Mouse (Mus musculus): Measurements from ENCODE around the gene Cdk11b. TPM values are rescaled to one million over a fixed set of nuclear protein-coding genes. Genes with fewer than 3 reads are reported as not detected.
"Not testable (repeated sequence)": the region's sequence is repeated elsewhere in the genome, so short reads cannot be mapped to it uniquely, and the experiment has no call there.

Cdk11b gene
- total RNA-seq, 4 experiments from 2014 or later = 42.1 to 54.8 (median 46.9) TPM

DNA sequence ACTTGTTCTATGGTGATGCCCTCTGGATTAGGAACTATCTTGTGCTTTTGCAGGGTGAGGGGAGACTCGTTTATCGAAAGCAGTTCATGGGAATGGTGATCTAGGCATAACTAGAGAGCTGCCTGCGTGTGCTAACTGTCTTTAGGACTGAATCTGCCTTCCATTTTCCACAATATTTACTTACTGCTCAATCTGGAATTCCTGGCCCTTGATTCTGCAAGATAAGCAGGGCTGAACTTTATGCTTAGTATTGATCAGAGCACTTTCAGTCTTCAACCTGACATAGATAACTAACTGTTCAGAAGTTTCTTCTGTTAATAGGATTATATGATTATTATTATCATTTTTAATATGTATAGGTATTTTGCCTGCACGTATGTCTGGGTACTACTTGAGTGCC is 19.5 kb upstream of the Cdk11b start:
- no peak for DNase-seq (ENCODE audit: low spot score in 2 of 2)

DNA sequence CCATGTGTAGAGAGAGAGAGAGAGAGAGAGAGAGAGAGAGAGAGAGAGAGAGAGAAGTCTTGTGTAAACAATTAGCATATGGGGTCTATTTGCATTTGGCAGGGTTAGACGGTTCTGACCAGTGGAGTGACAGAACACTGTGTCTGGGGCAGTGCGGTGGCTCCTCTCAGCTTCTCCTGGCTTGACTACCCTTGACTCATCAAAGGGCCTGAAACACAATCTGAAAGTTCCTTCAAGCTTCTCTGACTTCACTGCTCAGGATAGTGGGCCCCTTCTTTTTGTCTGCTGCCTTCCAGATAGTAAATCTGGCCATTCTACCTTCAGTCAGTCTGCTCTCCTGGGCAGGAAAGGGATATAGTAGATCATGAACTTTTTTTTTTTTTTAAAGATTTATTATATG is 17.8 kb upstream of the Cdk11b start:
- no peak for DNase-seq (ENCODE audit: low spot score in 2 of 2)

DNA sequence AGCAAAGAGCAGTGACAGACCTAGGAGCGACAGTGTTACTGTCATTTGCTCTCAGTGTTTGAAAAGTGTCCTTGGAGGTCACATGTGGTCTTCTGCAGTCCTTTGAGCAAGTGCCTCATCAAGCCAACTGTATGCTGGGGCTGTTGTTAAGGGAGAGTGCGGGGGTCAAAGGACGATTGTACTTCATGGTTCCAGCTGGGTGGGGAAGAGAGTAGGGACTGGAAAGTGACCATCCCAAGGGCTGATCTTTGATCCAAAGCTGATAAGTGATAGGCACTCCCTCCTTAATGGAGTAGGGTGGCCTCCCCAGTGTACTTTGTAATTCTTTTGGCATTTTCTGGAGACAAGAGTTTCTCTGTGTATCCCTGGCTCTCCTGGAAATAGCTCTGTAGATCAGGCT is 12.8 kb upstream of the Cdk11b start:
- no peak for DNase-seq (ENCODE audit: low spot score in 2 of 2)

DNA sequence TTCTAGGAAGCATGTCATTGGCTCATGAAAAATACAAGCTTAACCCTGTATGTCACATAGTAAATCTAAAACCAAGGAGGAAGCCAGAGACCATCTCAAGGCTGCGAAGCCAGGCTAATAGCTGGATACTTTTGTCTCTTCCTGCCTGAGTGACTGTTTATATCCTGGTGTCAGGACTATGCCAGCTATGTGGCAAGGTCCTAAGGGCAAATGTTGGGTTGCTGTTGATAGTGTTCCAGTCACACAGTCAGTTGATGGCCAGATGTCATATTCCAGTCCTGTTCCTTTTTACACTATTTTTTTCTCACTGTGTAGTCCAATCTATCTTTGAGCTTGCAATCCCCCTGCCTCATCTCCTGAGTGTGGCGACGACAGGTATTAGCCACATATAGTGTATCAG is 11.4 kb upstream of the Cdk11b start:
- no peak for DNase-seq (ENCODE audit: low spot score in 2 of 2)

DNA sequence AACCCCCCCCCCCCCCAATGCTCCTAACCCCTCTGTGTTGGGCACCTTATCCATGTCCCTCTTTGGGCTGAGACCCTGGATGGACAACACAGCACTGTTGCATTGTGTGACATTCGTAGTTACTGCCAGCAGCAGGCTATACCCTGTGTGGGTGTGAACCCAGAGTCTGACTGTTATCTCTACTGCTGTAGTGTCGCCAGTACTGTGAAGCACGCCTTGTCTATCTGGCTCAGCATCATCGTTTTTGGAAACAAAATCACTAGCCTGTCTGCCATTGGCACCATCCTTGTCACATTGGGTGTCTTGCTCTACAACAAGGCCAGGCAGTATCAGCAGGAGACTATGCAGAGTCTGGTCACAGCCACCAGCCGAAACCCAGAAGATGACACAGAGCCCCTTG is 6.3 kb upstream of the Cdk11b start:
- no peak for DNase-seq (ENCODE audit: low spot score in 2 of 2)

DNA sequence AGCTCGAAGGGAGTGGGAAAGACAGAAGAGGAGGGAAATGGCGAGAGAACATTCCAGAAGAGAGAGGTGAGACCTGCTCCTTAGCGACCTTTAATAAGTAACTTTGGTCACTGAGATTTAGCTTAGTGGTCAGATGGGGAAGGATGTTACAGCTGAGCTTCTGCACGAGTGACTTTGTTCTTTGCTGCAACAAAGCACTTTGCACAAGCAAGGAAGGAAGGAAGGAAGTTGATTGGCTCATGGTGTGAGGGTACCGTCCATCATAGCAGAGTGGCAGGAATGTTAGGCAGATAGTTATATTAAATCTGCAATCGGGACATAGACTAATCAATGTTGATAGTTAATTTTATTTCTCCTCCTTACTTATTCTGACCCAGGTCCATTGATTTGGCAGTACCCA is 5.6 kb downstream of the Cdk11b start:
- DNase-seq (ENCODE audit: low spot score in 2 of 2) = no peak

DNA sequence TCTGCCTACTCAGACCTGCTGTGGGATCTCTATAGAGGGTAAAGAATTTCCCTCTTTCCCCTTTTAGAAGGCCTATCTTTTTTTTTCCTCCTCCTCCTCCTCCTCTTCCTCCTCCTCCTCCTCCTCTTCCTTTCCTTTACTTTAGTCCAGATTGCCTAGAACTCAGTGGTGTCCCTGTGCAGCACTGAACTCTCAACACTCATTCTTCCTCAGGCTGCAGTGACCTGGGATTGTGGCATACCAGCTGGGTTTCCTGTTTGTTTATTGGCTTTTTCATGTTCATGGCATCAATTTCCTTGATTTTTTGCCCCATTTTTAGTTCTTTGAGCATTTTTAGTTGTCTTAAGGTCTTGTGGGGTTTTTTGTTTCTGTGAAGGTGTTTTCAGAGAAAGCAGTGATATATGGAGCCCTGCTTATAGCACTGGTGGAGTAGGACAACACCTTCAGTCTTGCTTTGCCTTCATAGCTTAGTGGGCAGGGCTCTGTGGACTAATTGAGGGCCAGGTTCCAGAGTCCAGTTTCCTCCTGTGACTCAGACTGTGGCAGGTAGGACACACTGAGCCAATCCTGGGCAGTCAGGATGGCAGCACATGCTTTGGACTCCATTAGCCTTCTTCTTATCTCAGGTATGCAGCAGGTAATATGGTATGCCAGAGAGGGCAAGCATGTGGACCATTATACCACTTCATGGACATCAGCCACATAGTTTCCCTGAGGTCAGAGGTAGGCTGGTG is 11.3 kb downstream of the Cdk11b start:
- no peak for DNase-seq (ENCODE audit: low spot score in 2 of 2)

DNA sequence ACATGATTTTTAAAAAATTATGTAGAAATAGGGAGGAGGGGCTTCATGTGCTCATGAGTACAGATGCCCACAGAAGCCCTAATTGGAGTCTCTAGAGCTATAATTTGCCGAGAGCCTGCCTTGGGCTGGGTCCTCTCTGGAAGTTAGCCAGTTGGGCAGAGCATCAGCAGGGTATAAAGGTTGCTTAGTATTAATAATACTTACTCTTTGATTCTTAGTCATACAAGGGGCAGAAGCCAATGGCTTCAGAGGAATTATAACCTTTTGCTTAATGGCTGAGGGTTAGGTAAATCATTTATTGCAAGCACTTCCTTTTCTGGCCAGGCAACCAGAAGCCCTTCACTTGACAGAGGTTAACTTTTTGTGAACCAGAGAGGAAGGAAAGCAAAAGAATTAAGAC is 18.9 kb downstream of the Cdk11b start:
- no peak for DNase-seq (ENCODE audit: low spot score in 2 of 2)

DNA sequence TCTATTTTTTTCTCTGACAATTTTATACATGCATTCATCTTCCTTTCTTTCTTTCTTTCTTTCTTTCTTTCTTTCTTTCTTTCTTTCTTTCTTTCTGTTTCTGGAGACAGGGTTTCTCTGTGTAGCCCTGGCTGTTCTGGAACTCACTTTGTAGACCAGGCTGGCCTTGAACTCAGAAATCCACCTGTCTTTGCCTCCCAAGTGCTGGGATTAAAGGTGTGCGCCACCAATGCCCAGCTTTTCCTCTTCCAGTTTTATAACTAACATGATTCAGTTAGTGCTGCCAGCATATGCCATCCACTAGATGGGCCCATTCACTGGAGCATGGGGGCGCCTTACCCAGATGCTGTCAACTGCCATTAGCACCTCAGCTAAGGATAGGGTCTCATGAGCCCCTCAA is 20.7 kb downstream of the Cdk11b start, which contains the start of gene Gm10563:
Gm10563 (minus strand) TSS at position 101 of the 400 bp plus-strand sequence.
- not testable (repeated sequence) for DNase-seq (ENCODE audit: low spot score in 2 of 2)

DNA sequence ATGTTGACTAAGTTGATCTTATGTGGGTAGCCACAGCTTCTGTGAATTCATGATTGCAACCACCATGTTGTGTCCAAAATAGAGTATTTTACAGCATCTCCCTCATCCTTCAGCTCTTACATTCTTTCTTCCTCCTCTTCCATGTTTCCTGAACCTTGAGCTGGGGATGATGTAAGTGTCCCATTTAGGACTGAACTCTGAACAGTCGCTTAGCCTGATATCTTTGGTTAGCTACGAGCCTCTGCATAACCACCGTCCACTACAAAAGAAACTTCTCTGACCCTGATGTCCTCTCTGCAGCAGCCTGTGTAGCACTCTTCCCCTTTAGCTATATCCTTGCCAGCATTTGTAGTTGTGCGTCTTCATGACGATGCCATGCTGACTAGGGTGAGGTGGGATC is 21.1 kb downstream of the Cdk11b start:
- DNase-seq (ENCODE audit: low spot score in 2 of 2) = no peak

DNA sequence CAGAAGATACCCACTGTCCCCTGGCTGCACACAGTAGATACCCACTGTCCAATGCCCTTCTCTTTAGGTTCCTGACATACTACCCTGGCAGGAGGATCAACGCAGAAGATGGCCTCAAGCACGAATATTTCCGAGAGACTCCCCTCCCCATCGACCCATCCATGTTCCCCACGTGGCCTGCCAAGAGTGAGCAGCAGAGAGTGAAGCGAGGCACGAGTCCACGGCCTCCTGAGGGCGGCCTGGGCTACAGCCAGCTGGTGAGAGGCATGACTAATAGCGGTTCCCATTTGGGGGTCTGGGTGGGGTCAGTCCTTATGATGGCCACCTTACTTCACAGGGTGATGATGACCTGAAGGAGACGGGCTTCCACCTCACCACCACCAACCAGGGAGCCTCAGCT is 24.7 kb downstream of the Cdk11b start:
- DNase-seq (ENCODE audit: low spot score in 2 of 2) = no peak

DNA sequence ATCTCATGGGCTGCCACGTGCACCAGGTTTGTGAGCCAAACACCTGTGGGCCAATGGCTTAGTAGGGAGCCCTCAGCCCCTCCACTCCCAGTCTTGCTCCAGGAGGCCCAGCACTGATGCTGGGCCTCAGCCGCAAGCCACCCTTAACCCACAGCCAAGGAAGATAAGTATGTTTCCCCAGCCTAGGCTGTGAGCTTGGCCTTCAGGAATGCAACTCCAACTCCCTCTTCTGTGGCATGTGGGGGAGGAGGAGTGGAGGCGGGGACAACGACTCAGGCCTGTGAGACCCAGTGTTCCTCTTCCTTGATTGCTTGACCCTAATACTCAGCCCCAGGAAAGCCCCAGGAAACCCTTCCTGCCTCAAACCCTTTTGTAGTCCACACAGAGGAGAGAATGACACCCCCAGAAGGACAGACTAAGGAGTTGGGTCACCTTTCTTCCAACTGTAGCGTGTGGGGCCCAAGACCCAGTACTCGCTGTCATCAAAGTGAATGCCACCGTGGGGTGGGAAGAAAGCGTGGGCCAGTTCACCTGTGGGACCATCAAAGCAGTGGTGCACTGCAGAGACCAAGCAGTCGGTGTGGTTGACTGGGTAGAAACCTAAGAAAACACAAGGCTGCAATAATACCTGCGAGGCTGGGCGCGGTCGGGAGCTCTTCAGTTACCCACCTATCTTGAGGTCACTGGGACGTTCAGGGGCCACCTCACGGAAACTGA is 27.1 kb downstream of the Cdk11b start:
- no peak for DNase-seq (ENCODE audit: low spot score in 2 of 2)

DNA sequence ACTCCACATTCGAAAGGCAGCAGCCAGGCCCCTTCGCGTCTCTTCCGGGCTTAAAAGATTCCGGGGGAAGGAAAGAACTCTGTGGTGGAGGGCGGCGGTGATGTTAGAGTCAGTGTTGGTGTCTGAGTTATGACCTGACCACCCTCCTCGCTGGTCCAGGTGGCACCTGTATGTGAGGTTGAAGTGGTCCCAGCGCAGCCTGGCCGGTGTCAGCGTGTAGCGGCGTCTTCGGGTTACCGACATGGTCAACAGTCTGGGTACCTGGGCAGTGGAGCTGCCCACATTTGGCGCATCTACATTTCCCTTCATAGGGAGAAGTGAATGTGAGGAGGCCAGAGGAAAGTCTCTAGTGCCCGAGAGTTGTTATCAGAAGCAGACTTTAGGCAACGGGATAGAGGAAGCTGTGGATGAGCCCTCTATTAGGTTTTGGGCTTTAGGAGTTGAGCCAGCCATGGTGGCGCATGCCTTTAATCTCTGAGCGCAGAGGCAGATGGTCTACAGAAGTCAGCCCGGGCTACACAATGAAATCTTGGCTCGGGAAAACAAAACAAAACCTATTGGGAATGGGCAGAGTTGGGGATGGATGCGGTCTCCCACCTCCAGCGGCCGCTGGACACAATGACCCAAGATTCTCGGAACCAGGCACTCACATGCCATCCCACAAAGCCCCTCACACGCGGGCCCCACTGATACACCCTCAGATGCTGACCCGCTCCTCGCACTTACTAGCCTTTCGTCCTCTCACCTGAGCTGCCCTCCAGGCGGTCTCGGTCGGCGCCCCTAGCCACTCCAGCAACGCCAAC is 27.8 kb downstream of the Cdk11b start:
- no peak for DNase-seq (ENCODE audit: low spot score in 2 of 2)

DNA sequence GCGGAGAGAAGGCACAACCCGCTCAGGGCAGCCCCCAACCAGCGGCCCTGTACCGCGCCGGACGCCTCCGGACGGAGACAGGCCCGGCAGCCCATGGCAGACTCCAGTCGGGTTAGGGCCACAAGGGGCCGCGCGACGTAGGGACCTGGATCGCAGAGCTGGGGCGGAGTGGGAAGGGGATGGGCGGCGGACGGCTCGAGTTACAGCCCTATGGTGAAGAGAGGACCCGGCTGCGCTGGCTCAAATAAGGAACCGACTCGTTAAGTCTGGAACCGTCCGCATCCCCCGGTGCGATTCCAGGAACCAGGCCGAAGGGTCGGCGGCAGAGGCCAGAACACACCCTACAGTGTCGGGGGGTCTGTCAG is 28.4 kb downstream of the Cdk11b start, which contains the start of gene Mmp23:
Mmp23 (minus strand) TSS at position 299 of the 365 bp plus-strand sequence.
- DNase-seq (ENCODE audit: low spot score in 2 of 2) = no peak

DNA sequence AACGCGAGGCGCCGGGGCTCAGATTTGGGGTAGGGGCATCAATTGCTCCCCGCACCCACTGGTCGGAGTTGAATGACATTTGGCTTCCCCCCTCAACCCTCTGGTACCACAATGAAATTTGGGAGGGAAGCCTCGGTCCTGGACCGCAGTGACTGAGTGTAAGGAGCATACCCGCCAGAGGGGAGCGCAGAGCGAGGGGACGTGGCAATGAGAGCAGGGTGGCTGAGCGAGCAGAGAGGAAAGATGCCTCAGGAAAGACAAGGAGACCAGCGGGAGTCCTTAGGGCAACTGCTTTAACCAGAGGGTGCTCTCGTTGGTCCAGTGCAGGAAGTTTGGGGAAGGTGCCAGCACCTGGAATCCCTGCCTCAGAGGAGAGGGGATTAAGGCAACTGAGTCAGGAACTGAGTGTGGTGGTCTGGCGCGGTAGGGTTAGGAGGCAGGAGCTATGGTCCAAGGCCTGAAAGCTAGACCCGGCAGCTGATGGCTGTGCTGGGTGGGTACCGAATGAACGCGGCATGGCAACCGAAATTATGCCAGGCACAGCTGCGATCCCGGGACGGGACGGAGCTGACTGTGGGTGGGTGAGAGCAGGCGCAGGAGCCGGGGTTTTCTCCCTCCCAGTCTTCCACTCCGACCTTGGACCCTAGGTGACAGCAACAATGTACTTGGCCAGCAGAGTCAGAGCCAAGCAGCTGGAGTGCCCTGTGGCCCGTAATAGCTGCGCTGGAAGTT is 29.0 kb downstream of the Cdk11b start:
- DNase-seq (ENCODE audit: low spot score in 2 of 2) = no peak

DNA sequence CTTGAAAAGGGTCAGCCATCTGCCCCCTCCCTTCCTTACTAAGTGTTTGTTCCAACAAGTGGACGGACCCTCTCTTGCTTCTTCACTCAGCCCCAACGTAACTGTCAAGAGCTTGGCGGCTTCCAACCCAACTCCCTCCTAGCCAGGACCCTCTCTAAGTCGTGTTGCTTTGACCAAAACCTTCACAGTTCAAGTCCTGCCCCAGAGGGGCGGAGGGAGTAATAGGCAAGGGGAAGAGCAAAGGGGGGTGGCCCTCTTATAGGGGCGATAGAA is 29.5 kb downstream of the Cdk11b start:
- no peak for DNase-seq (ENCODE audit: low spot score in 2 of 2)

DNA sequence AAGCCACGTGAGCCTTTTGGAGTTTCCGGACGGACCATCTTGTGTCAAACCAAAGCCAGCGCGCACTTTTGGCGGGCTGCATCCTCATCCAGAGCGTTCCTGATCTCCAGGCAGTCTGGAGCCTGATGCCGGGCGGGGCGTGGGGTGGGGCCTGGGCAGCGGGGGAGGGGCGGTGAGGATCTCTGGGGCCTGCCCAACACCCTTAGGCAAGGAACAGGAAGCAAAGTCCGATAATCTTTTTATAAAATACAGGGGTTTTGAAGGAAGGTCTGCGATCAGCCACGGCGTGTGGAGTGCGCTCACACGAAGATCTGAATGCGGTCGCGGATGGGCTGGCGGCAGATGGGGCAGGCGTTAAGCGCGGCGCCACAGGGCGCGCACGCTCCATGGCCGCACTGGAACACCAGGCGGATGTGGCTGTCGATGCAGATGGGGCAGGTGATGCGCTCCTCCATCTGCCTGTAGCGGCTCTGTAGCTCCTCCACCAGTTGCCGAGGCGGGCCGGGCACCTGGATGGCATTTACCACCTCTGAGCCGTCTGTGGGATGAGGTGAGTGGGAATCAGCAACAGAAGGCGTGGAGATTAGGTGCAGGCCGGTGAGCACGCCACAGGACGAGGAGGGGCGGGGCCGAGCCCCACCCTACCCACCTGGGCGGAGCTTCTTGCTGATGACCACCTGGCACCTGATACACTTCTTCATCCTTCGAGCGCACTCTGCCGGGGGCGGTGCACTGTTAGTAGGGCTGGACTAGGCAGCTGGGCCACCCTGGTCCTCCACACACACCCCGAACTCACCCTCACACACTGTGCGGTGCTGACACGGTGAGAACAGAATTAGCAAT is 30.0 kb downstream of the Cdk11b start:
- no peak for DNase-seq (ENCODE audit: low spot score in 2 of 2)

DNA sequence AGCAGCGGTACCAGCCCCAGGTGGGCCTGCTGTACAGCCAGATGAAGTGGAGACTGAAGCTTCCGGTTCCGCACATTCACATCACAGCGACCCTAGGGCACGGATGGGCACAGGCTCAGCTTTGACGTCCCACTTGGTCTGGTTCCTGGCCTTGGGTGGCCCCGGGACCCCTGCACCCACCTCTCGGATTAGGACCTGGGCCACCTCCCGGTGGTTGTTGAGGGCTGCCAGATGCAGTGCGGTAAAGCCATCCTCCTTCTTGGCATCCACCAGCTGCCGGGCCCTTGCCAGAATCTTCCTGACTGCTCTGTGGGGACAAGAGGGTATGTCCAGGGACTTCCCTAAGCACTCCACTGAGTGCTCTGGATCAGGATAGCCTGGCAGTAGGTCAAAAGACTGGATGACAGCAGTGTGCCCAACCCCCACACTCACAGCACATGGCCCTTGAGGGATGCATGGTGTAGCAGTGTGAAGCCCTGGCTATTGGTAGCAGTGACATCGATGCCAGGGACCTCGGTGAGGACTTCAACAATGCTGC is 31.6 kb downstream of the Cdk11b start:
- no peak for DNase-seq (ENCODE audit: low spot score in 2 of 2)

DNA sequence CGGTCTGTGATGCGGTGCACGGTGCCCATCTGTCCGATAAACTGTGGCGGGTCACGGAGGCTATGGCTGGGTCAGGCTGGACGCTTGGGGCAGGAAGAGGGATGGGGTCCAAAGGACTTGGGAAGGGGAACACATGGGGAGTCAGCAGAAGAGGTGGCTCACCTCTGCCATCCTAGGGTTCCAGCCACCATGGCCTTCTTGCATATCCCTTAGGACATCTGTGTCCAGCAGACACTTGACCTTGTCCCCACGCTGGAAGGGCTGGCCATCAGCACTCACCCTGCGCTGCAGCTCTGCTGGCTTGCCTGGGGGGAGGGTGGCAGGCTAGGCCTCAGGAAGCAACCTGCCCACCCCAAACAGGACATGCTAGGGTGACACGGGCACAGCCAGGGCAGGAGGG is 34.3 kb downstream of the Cdk11b start:
- DNase-seq (ENCODE audit: low spot score in 2 of 2) = no peak

DNA sequence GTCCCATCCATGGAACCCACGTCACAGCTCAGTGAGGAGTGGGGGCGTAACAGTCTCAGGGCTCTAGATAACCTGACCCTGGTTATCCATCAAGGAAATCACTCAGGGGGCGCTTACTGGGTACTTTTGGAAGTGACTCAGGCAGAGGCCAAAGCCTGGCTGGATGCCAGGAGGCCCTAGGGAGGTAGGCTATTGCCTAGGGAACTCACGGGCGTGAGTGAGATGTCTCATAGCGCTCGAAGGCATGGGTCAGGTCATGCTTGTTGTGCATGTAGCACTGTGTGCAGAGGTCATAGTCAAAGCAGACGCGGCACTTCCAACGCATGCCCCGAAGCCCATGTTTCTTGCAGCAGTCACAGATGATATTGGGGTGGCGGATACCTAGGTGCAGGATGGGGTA is 36.0 kb downstream of the Cdk11b start:
- DNase-seq (ENCODE audit: low spot score in 2 of 2) = no peak

DNA sequence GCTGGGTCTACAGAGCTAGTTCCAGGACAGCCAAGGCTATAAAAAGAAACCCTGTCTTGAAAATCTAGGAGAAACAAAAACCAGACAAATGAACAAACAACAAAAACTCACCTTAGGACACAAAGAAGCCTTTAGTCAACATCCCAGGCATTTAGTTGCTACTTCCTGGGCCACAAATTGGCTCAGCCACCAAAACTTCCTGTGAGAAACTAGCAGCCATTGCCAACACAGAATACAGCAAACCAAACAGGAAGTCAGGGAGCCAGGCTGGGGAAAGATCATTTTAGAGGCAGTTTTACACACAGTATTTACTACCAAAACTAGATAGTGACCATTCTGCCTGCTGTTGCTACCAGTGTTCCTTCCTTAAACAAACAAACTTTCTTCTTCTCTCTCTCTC is 42.2 kb downstream of the Cdk11b start:
- DNase-seq (ENCODE audit: low spot score in 2 of 2) = no peak
